Mouse (Mus musculus) lung, embryonic 15.5 days (tissue): Measurements from ENCODE around the gene Cd164l2. TPM values are rescaled to one million over a fixed set of nuclear protein-coding genes. Genes with fewer than 3 reads are reported as not detected.

Experiments
- ATAC-seq: fragments of 200-750 bp; cut with Nextera tagmentation; 2 replicates; pipeline ENCODE4 v1.8.0; 2017; ENCODE audit warnings: moderate number of reproducible peaks, borderline replicate concordance; ENCODE audit not compliant: low FRiP score, low TSS enrichment; ENCODE audit errors: extremely low read depth
- H3K27ac ChIP-seq: fragments of 300-500 bp; sonication (generic); 2 replicates; pipeline ENCODE4 v1.5.1; 2015; ENCODE audit warnings: moderate library complexity, mild to moderate bottlenecking, inconsistent platforms
- H3K27me3 ChIP-seq: fragments of 300-500 bp; sonication (generic); 2 replicates; pipeline ENCODE4 v1.6.1; 2015; ENCODE audit warnings: inconsistent platforms
- H3K36me3 ChIP-seq: fragments of 300-500 bp; sonication (generic); 2 replicates; pipeline ENCODE4 v1.6.1; 2015; ENCODE audit warnings: inconsistent platforms
- H3K4me1 ChIP-seq: fragments of 300-500 bp; sonication (generic); 2 replicates; pipeline ENCODE4 v1.6.1; 2015; ENCODE audit warnings: inconsistent platforms
- H3K4me2 ChIP-seq: fragments of 300-500 bp; sonication (generic); 2 replicates; pipeline ENCODE4 v1.6.1; 2015; ENCODE audit warnings: inconsistent platforms, mild to moderate bottlenecking, moderate library complexity
- H3K4me3 ChIP-seq: fragments of 300-500 bp; sonication (generic); 2 replicates; pipeline ENCODE4 v1.5.1; 2015; ENCODE audit warnings: mild to moderate bottlenecking, inconsistent platforms
- H3K9ac ChIP-seq: fragments of 300-500 bp; sonication (generic); 2 replicates; pipeline ENCODE4 v1.6.1; 2015; ENCODE audit warnings: inconsistent platforms
- H3K9me3 ChIP-seq: fragments of 300-500 bp; sonication (generic); 2 replicates; pipeline ENCODE4 v1.6.1; 2016; ENCODE audit warnings: inconsistent platforms
- WGBS: fragments of 180-500 bp; shearing (Covaris S2); methylation state at CpG from one replicate; pipeline ENCODE4 v1.1.7; 2015; 5-methylcytosine and 5-hydroxymethylcytosine counted together
- polyA plus RNA-seq: library from polyadenylated mRNA; unstranded; fragments of >200 nt; fragmentation: Nextera tagmentation; extraction: Ambion mirVana; gene quantifications from 2 replicates; pipeline ENCODE4 v1.2.1, GENCODE M21; 2015

Gene Cd164l2
- 8.2 and 8.5 TPM in 2 replicates for polyA plus RNA-seq

DNA sequence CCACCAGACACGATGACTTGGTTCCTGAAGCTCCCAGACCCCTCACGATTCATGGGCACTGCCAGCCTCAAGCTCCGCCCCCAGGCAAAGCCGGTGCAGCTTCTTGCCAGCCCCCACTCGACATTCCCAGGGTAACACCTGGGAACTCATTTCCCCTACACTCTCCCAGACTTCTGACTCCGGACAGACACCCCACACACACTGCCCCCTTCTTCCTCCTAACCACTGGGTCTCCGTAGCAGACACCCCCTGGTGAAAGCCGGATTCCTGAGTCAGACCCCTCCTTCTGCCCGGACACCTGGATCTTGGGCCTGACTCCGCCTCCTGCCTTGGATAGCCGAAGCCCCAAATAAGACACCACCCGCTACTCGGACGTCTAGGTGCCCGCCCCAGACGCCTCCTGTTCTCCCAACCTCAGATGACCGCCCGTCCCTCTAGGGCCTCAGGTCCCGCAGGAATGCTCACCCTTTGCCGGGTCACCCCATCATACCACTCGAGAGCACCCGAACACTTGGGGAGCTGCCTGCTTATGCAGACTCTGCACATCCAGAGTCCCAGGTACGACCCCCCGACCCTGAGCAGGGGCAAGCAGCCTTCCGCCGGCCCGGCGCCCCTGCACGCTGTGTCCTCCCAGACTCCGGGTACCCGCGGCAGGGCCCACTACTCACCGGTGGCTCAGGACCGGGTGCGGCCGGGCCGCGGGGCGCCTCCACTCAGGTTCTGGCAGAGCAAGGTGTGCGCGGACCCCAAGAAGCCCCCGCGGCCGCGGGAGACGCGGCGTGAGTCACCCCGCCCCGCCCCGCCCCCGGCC is at the start of gene Cd164l2, which contains the start of gene Gpr3:
TSS of gene Cd164l2 (plus strand) at position 381 of the 811 bp plus-strand sequence.
TSS of gene Gpr3 (minus strand) at position 786 of the 811 bp plus-strand sequence.
- Histone ChIP-seq H3K4me1 (peaks cover 23% of the 10 kb centered on the region), H3K4me2 (peak within 1 kb of the TSS; percentile 100), H3K4me3 (peak within 1 kb of the TSS; percentile 69), H3K9ac (peak within 1 kb of the TSS; percentile 55; the same call in 1 of the 2 replicates), H3K9me3 (no peaks in the 10 kb centered on the region), H3K27me3 (peaks cover 24% of the 10 kb centered on the region), H3K27ac (no peak within 1 kb of the TSS), H3K36me3 (no peaks in the 10 kb centered on the region)
- ATAC-seq = peak; percentile 56
- 1% methylated on average over 39 of the region's 52 CpGs for WGBS

DNA sequence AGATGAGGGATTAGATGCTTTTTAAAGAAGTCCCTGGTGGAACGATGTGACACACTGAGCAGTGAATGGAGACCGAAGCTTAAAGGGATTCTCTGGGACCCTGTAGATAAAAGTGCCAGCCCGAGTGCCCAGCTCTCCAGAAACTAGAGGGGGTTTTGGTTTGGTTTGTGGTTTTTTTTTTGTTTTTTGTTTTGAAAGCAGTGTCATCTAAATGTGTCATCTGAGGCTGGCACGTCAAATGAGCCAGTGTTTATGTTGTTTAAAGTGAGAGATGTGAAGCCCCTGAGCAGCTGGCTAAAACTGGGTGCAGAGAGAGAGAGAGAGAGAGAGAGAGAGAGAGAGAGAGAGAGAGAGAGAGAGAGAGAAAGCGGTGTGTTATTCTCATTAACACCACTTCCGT is 49.7 kb upstream of the Cd164l2 start:
- Histone ChIP-seq H3K4me2 (no peak overlapping the region), H3K9me3 (no peaks in the 10 kb centered on the region), H3K4me3 (no peak overlapping the region), H3K36me3 (peaks cover 5% of the 10 kb centered on the region; the same call in 1 of the 2 replicates), H3K4me1 (peaks cover 25% of the 10 kb centered on the region; the same call in 1 of the 2 replicates), H3K27me3 (no peaks in the 10 kb centered on the region), H3K9ac (no peak overlapping the region), H3K27ac (no peak overlapping the region)
- WGBS = 48% methylated on average over 6 of the region's 6 CpGs
- no peak for ATAC-seq

DNA sequence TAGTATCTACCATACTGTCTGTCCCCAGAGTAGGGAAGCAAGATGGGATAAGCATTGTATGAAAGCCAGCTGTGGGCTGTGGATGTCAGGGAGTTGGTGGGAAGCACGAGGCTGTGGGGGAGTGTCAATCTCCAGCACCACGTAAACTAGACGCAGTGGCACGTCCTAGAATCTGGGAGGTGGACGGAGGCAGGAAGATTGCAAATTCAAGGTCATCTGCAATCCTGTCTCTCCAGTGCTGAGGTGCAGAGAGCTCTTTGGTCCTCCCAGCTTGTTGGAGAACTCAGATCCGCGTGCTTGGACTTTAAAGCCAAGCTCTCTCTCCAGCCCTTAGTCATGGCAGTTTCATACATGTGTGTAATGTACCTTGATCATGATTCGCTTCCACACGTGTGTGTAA is 45.2 kb upstream of the Cd164l2 start:
- 76% methylated on average over 9 of the region's 9 CpGs for WGBS
- no peak overlapping the region for H3K27ac ChIP-seq
- ATAC-seq = no peak
- no peaks in the 10 kb centered on the region for H3K9me3 ChIP-seq
- H3K27me3 ChIP-seq = no peaks in the 10 kb centered on the region
- peaks cover 32% of the 10 kb centered on the region for H3K4me1 ChIP-seq
- no peak overlapping the region for H3K4me2 ChIP-seq
- no peak overlapping the region for H3K9ac ChIP-seq
- H3K36me3 ChIP-seq = peaks cover 5% of the 10 kb centered on the region; the same call in 1 of the 2 replicates
- no peak overlapping the region for H3K4me3 ChIP-seq

DNA sequence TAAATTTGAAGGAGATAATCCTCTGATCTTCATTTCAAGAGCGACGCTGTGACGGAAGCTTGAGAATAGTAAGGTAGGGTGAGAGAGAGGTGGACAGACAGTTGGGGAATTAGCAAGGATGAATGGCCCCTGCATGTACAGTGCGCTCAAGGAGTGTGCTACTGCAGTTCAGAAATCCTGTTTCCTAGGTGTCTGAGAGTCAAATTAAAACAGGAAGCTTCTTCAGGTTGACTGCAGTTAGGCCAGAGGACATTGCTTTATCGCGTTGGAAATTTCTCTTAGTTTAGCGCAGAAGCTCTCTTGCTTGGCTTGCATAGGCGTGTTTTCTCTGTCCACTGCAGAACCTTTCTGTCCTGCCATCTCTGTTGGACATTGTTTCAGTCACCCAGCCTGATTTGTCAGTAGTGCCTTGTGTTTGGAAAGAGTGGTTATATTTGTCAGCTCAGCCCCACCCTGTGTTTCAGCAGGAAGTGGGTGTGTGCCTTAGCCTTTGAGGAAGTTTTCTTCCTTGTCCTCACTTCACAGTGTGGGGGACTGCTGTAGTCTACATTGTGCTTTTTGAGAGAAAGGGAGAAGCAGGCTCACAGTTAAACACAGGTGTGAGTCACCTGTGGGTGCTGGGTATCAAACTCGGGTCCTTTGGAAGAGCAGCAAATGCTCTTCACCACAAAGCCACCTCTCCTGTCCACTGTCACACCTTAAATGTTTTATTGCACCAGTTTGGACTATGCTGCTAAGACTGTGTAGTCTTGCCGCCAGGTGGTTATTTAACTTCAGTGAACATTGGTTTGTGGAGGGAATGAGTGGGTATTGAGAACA is 42.5 kb upstream of the Cd164l2 start:
- peaks cover 44% of the 10 kb centered on the region for H3K4me1 ChIP-seq
- no peaks in the 10 kb centered on the region for H3K27me3 ChIP-seq
- H3K9me3 ChIP-seq = no peaks in the 10 kb centered on the region
- 69% methylated on average over 10 of the region's 10 CpGs for WGBS
- no peak overlapping the region for H3K4me2 ChIP-seq
- no peak overlapping the region for H3K4me3 ChIP-seq
- ATAC-seq = 0 out of 2 replicates have a peak, but pooled peaks have one; percentile 23
- no peak overlapping the region for H3K9ac ChIP-seq
- H3K27ac ChIP-seq = peak overlapping the region; percentile 60
- peaks cover 5% of the 10 kb centered on the region; the same call in 1 of the 2 replicates for H3K36me3 ChIP-seq

DNA sequence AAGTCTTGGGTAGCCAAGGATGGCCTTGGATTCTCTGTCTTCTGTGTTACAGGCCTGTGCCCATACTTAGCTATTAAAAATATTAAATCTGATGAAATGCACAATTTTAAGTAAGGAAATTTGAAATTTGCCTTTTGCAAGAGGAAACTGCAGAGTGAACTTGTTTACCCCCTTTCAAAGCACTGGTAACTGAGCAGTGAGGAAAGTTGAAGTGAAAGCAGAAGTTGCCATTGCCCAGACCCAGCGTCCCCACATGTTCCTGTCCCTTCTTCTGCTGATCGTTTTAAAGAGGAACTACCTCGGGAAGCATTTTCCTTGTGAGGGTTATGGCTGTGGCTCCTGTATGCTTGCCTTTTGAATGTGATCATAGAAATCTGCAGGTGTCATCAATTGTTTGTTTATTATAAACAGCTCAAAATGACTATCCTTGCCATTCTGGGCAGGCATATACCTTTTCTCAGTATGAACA is 41.8 kb upstream of the Cd164l2 start:
- no peaks in the 10 kb centered on the region for H3K27me3 ChIP-seq
- ATAC-seq = no peak
- H3K36me3 ChIP-seq = peaks cover 3% of the 10 kb centered on the region; the same call in 1 of the 2 replicates
- peak overlapping the region; percentile 60 for H3K27ac ChIP-seq
- no peak overlapping the region; the same call in 1 of the 2 replicates for H3K4me2 ChIP-seq
- no peaks in the 10 kb centered on the region for H3K9me3 ChIP-seq
- no peak overlapping the region for H3K9ac ChIP-seq
- peaks cover 47% of the 10 kb centered on the region for H3K4me1 ChIP-seq
- no peak overlapping the region for H3K4me3 ChIP-seq
- WGBS = 72% methylated on average over 3 of the region's 3 CpGs

DNA sequence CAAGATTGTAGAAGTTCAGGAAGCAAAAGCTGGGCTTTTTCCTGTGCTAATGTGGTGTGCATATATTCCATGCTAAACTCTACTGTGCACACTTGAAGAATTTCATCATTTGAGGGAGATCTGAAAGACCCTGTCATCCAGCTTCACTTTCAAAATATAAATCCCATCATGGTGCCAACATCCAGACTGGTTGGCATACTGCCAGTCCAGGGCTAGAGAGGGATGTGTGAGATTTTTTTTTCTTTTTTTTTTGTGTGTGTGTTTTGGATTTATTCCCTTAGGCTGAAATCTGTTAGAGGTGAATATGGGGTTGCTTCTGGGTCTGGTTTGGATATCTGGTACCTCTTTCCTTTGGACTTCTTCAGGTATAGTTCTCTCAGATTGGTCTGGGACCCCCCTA is 41.3 kb upstream of the Cd164l2 start:
- H3K4me2 ChIP-seq = no peak overlapping the region; the same call in 1 of the 2 replicates
- no peaks in the 10 kb centered on the region for H3K9me3 ChIP-seq
- peaks cover 52% of the 10 kb centered on the region for H3K4me1 ChIP-seq
- no peaks in the 10 kb centered on the region for H3K27me3 ChIP-seq
- H3K9ac ChIP-seq = no peak overlapping the region
- H3K36me3 ChIP-seq = no peaks in the 10 kb centered on the region
- ATAC-seq = no peak
- H3K27ac ChIP-seq = 0 out of 2 replicates have a peak overlapping the region, but pooled peaks have one; percentile 60
- H3K4me3 ChIP-seq = no peak overlapping the region

DNA sequence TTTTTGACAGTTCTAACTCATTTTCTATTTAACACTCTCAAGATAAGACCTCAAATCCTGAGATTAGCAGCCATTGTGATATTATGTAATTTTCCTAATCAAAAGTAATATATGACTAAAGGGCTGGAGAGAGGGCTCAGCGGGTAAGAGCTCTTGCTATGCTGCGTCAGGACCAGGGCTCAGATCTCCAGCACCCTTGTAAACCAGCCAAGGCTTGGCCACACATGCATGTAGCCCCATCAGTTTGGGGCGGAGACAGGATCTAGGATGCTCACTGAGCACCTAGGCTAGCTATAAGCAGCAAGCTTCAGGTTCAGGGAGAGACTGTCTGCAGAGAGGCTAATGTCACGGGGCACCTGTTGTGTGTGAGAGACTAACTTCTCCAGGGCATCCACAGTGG is 39.5 kb upstream of the Cd164l2 start:
- no peaks in the 10 kb centered on the region for H3K9me3 ChIP-seq
- H3K27me3 ChIP-seq = no peaks in the 10 kb centered on the region
- peaks cover 61% of the 10 kb centered on the region for H3K4me1 ChIP-seq
- ATAC-seq = no peak
- H3K27ac ChIP-seq = no peak overlapping the region
- H3K4me3 ChIP-seq = no peak overlapping the region
- 85% methylated on average over 4 of the region's 4 CpGs for WGBS
- no peak overlapping the region for H3K9ac ChIP-seq
- H3K36me3 ChIP-seq = peaks cover 12% of the 10 kb centered on the region
- H3K4me2 ChIP-seq = no peak overlapping the region

DNA sequence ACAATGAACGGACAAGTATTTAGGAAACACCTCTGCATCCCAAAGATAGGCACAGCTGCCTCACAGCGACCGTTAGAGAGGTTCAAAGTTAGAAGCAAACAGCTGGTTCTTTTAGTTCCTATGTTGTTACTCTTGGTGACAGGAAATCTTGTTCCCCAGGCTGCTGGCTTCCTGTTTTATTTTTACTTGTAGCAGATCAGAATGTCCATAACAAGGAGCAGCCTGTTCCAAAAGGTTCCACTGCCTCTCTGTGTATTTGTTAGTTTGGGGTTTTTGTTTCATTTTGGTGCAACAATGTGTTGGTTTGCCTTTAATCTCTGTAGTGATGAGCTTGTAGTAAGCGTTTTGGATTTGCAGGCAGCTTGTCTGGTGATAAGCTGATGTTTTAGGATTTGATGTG is 37.6 kb upstream of the Cd164l2 start:
- peak overlapping the region; percentile 72 for H3K27ac ChIP-seq
- no peaks in the 10 kb centered on the region for H3K9me3 ChIP-seq
- no peak overlapping the region for H3K9ac ChIP-seq
- H3K4me1 ChIP-seq = peaks cover 56% of the 10 kb centered on the region
- ATAC-seq = no peak
- no peak overlapping the region for H3K4me3 ChIP-seq
- WGBS = 23% methylated on average over 4 of the region's 4 CpGs
- peaks cover 31% of the 10 kb centered on the region for H3K36me3 ChIP-seq
- H3K27me3 ChIP-seq = no peaks in the 10 kb centered on the region
- peak overlapping the region; percentile 29; the same call in 1 of the 2 replicates for H3K4me2 ChIP-seq

DNA sequence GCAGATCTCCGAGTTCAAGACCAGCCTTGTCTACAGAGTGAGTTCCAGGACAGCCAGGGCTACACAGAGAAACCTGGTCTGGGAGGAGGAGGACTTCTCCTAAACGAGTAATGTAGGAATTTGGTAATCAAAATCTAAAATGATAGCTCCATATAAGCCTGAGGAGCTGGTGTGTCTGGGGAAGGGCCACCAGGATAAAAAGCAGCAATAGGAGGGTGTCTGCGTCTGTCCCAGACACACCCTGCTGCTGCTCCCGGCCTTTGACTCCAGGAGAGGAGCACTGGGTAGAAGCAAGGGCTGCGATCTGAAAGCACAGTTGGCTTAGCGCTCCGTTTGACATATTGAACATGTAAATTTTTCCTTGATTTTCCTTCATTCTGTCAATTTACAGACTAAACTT is 36.7 kb upstream of the Cd164l2 start:
- H3K27ac ChIP-seq = 0 out of 2 replicates have a peak overlapping the region, but pooled peaks have one; percentile 38
- H3K4me1 ChIP-seq = peaks cover 47% of the 10 kb centered on the region
- H3K4me2 ChIP-seq = no peak overlapping the region
- no peak overlapping the region for H3K4me3 ChIP-seq
- H3K36me3 ChIP-seq = peaks cover 36% of the 10 kb centered on the region
- H3K9ac ChIP-seq = no peak overlapping the region
- no peaks in the 10 kb centered on the region for H3K9me3 ChIP-seq
- no peaks in the 10 kb centered on the region for H3K27me3 ChIP-seq
- WGBS = 67% methylated on average over 7 of the region's 7 CpGs
- ATAC-seq = no peak

DNA sequence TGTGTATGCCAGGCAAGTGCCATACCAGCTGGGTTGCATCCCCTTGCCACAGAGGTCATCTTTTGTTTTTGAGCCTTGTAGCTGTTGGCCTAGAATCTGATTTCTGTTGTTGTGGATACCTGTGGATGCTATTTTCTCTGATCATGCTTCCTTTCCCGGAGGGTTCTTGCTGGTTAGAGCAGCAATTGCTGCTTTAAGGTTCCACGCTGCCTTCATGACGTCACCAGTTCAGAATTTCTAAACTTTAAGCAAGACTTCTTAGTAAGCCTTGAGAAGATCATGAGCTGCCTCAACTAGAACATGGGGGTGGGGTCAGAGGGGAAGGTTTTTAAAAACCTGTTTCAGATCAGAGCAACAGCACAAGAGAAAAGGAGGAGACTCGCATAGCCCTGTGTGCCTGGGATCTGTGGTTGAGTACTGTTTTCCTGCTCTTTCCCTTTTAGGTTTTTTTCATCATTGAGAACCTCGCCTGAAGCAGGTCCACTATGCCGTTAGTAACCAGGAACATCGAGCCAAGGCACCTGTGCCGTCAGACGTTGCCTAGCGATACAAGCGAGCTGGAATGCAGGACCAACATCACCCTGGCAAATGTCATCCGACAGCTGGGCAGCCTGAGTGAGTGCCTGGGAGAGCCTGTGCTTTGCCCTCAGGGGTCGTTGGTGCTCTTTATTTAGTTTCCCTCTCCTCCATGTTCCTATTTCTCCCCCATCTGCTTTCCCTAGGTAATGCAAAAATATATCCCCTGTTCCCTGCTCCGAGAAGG is 35.8 kb upstream of the Cd164l2 start:
- WGBS = 40% methylated on average over 14 of the region's 14 CpGs
- H3K27ac ChIP-seq = no peak overlapping the region
- H3K4me2 ChIP-seq = no peak overlapping the region
- no peak overlapping the region for H3K9ac ChIP-seq
- H3K4me3 ChIP-seq = no peak overlapping the region
- peaks cover 37% of the 10 kb centered on the region for H3K36me3 ChIP-seq
- H3K27me3 ChIP-seq = no peaks in the 10 kb centered on the region
- H3K4me1 ChIP-seq = peaks cover 38% of the 10 kb centered on the region
- no peak for ATAC-seq
- H3K9me3 ChIP-seq = no peaks in the 10 kb centered on the region

DNA sequence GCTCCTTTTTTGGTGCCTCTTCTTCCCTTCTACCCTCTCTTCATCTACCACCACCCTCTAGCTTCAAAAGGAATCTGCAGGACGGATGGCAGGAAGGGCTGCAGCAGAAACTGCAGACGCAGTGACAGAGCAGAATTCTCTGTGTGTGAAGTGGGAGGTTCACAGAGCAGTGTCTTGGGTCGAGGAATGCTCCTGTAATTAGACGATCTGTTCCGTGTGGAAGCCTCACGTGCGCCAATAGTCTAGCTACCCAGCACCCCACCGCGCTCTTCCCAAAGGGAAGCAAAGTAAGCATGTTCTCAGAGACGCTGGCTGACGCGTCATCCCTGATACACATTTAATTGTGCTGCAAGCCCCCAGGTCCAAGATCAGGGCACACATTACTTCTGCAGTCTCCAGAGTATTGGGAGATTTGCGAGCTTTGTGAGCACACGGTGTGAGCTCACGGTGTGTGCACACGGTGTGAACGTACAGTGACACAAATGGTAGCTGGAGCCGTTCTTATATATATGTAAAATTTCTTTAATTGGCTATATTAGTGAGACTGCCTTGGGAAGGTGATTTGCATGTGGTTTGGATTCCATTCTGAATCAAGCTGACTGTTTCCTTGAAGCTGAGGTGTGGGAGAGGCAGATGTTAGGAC is 35.0 kb upstream of the Cd164l2 start:
- no peak overlapping the region for H3K27ac ChIP-seq
- no peaks in the 10 kb centered on the region for H3K9me3 ChIP-seq
- no peaks in the 10 kb centered on the region for H3K27me3 ChIP-seq
- H3K36me3 ChIP-seq = peaks cover 44% of the 10 kb centered on the region
- 81% methylated on average over 18 of the region's 18 CpGs for WGBS
- no peak overlapping the region for H3K4me2 ChIP-seq
- no peak for ATAC-seq
- H3K4me3 ChIP-seq = no peak overlapping the region
- no peak overlapping the region for H3K9ac ChIP-seq
- H3K4me1 ChIP-seq = peaks cover 31% of the 10 kb centered on the region
